Mouse (Mus musculus) heart, embryonic 16.5 days (tissue): ENCODE data around the gene Git1. TPM values are rescaled to one million over a fixed set of nuclear protein-coding genes. Genes with fewer than 3 reads are reported as not detected.
A peak's percentile ranks its signal among the peaks of the same experiment; 100 is the strongest.

Experiments
- ATAC-seq: fragments of 200-750 bp; cut with Nextera tagmentation; replicated peaks from 2 replicates; pipeline ENCODE4 v1.8.0; 2017; ENCODE audit warnings: moderate number of reproducible peaks; ENCODE audit not compliant: insufficient read depth, low FRiP score; ENCODE audit errors: extremely low read depth
- H3K27ac ChIP-seq: fragments of 300-500 bp; sonication (generic); 2 replicates; pipeline ENCODE4 v1.5.1; 2014; ENCODE audit warnings: mild to moderate bottlenecking, low read length, control low read depth, moderate library complexity
- H3K27me3 ChIP-seq: fragments of 300-500 bp; sonication (generic); 2 replicates; pipeline ENCODE4 v1.6.1; 2014; ENCODE audit warnings: low read length, mixed read lengths; ENCODE audit not compliant: control insufficient read depth, insufficient read depth
- H3K36me3 ChIP-seq: fragments of 300-500 bp; sonication (generic); 2 replicates; pipeline ENCODE4 v1.6.1; 2014; ENCODE audit not compliant: control insufficient read depth, insufficient read depth
- H3K4me1 ChIP-seq: fragments of 300-500 bp; sonication (generic); 2 replicates; pipeline ENCODE4 v1.6.1; 2014; ENCODE audit warnings: low read length, mixed read lengths; ENCODE audit not compliant: control insufficient read depth, insufficient read depth
- H3K4me2 ChIP-seq: fragments of 300-500 bp; sonication (generic); 2 replicates; pipeline ENCODE4 v1.6.1; 2014; ENCODE audit warnings: low read depth, mild to moderate bottlenecking, control low read depth, low read length
- H3K4me3 ChIP-seq: fragments of 300-500 bp; sonication (generic); 2 replicates; pipeline ENCODE4 v1.5.1; 2014; ENCODE audit warnings: mild to moderate bottlenecking, control low read depth, low read length
- H3K9ac ChIP-seq: fragments of 300-500 bp; sonication (generic); 2 replicates; pipeline ENCODE4 v1.6.1; 2014; ENCODE audit warnings: low read length, control low read depth
- H3K9me3 ChIP-seq: fragments of 300-500 bp; sonication (generic); replicated peaks from 2 replicates; pipeline ENCODE4 v1.6.1; 2016; ENCODE audit warnings: low read length; ENCODE audit not compliant: control insufficient read depth
- WGBS: fragments of 180-500 bp; shearing (Covaris S2); extraction: QIAGEN DNeasy Blood & Tissue Kit; methylation state at CpG from one replicate; pipeline ENCODE4 v1.1.7; 2014; 5-methylcytosine and 5-hydroxymethylcytosine counted together
- polyA plus RNA-seq: library from polyadenylated mRNA; unstranded; fragments of >200 nt; fragmentation: Nextera tagmentation; extraction: Ambion mirVana; gene quantifications from 2 replicates; pipeline ENCODE4 v1.2.1, GENCODE M21; 2015

Git1 gene
- polyA plus RNA-seq, 1 experiment from 2014 or later: 7.7 TPM

DNA sequence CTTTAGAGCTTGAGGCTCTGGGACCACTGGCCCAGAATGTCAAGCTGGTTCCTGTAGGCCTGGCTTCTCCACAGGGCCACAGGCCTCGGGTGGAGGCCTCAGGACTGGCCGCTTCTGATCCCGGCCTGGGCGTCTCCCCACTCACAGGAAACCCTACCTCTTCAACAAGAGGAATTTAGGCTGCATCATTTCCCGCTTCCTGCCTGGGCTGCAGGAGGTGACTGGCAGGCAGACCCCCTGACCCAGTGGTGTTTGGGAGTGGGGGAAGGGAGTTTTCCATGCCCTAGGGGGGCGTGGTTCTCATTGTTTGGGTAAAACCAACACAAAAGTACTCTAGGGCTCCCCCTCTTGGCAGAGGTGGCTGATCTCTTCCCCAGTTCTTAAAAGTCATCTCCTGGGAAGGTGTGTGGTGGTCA is 4.0 kb downstream of the Git1 start:
- WGBS: 50% methylated on average over 6 of the region's 6 CpGs
- Histone ChIP-seq H3K4me2 (no peak overlapping the region), H3K4me3 (no peak overlapping the region), H3K27ac (peak overlapping the region; percentile 88), H3K9me3 (no peaks in the 10 kb centered on the region), H3K27me3 (no peaks in the 10 kb centered on the region), H3K36me3 (peaks cover 12% of the 10 kb centered on the region), H3K4me1 (peaks cover 45% of the 10 kb centered on the region), H3K9ac (peak overlapping the region; percentile 48)
- peak; percentile 14; the same call in 1 of the 2 replicates for ATAC-seq

DNA sequence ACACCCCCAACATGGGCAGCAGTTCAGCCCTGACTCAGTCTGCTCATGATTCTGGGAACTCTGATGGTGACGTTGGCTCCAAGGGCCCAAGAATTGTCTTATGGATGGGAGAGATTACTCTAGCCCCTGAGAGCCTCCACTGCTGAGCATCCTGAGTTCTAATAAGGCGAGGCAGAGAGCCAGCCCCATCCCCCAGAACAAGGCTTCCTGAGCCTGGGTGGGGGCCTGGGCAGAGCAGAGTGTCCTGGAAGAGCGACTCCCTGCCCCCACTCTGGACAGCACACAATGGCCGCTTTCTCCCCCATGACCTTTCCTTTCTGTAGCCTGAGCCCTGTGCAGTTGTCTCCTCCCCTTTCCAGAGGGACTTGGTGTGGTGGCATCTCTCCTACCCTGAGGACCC is 4.5 kb downstream of the Git1 start:
- WGBS: 34% methylated on average over 4 of the region's 4 CpGs
- Histone ChIP-seq H3K4me2 (peak overlapping the region; percentile 13; the same call in 1 of the 2 replicates), H3K27ac (peak overlapping the region; percentile 88), H3K4me1 (peaks cover 45% of the 10 kb centered on the region), H3K4me3 (no peak overlapping the region), H3K9ac (peak overlapping the region; percentile 57), H3K27me3 (no peaks in the 10 kb centered on the region), H3K9me3 (no peaks in the 10 kb centered on the region), H3K36me3 (peaks cover 16% of the 10 kb centered on the region)
- ATAC-seq: no peak

DNA sequence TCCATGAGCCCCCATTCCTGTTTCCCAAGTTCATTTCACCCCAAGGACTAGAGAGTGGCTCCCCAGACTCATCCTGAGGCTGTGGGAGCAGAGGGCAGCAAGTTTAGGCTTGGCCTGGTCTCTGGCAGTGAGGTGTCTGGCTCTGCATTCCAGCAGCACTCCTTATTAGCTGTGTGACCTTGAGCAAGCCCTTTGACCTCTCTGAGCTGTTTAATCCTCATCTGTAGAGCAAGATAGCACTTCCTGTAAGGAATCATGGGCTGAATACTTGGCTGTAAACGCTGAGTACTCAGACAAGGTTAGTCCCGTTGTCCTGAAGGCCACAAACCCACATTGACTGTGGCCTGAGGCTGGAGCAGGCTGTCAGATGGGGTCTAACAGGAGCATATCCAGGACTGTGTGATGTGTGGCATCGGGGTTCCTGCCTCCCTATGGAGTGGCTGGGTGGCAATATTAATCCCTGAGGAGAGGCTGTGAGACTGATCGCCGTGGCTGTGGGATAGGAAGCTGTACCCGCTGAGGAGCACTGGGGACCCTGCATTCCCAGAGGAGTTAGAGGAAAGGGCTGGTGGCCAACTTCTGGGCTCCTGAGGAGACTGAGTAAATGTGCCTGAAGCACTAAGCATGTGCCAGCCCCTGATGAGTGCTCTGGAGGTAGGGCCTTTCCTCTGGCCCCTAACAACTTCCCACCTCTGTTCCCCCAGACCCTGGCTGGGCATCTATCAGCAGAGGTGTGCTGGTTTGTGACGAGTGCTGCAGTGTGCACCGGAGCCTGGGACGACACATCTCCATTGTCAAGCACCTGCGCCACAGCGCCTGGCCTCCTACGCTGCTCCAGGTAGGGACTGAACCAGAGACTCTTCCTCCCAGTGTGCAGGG is 5.1 kb downstream of the Git1 start:
- ATAC-seq: no peak
- peaks cover 22% of the 10 kb centered on the region for H3K36me3 ChIP-seq
- H3K4me1 ChIP-seq: peaks cover 48% of the 10 kb centered on the region
- H3K27ac ChIP-seq: peak overlapping the region; percentile 88
- H3K9me3 ChIP-seq: no peaks in the 10 kb centered on the region
- H3K4me3 ChIP-seq: no peak overlapping the region
- peak overlapping the region; percentile 57 for H3K9ac ChIP-seq
- 63% methylated on average over 12 of the region's 12 CpGs for WGBS
- H3K27me3 ChIP-seq: no peaks in the 10 kb centered on the region
- H3K4me2 ChIP-seq: peak overlapping the region; percentile 13; the same call in 1 of the 2 replicates

DNA sequence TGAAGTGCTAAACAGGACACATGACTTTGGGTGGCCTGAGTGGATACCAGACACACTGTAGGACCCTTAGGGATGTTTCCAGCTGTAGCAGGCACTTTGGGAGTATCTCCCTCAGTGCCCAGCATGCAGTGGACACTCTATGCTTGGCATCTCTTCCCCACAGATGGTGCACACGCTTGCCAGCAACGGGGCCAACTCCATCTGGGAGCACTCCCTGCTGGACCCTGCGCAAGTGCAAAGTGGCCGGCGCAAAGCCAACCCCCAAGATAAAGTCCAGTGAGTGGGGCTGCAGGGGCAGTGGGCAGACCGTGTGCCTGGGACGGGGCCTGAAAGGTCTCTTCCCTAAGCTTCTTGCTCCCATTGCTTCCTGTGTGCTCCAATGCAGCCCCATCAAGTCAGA is 6.0 kb downstream of the Git1 start:
- Histone ChIP-seq H3K4me2 (no peak overlapping the region), H3K36me3 (peaks cover 28% of the 10 kb centered on the region), H3K27me3 (no peaks in the 10 kb centered on the region), H3K4me3 (no peak overlapping the region), H3K9ac (no peak overlapping the region), H3K4me1 (peaks cover 43% of the 10 kb centered on the region), H3K9me3 (no peaks in the 10 kb centered on the region), H3K27ac (no peak overlapping the region)
- ATAC-seq: no peak
- 80% methylated on average over 7 of the region's 7 CpGs for WGBS

DNA sequence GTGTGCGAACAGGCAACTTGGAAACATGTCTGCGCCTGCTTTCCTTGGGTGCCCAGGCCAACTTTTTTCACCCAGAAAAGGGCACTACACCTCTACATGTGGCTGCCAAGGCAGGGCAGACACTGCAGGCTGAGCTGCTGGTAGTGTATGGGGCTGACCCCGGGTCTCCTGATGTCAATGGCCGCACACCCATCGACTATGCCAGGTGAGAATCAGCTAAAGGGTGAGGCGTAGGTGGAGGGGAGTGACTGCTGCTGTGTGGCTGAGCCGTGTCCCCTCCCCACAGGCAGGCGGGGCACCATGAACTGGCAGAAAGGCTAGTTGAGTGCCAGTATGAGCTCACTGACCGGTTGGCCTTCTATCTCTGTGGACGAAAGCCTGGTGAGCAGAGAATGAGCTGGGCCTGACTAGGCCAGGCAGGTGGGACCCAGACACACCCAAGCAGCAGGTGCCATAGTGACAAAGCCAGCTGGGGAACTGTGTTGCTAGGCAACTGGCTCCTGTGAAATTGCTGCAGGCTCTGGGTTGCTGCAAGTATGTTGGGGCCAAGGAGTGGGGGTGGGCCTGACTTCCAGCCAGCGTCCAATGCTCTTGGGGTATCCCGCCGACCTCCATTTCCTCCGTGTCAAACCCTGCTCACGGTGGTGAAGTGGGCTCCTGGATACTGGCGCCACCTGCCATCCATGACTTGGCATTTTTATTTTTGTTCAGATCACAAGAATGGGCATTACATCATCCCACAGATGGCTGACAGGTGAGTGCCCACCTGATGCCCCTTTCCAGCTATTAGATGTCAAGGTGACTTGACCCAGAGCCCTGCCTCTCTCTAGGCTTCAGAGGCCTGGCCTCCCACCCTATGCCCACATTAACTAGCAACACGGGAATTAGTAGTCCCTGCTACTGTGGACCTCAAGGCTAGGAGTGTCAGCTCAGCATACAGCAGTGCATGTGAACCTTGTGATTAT is 7.3 kb downstream of the Git1 start:
- no peak for ATAC-seq
- peaks cover 30% of the 10 kb centered on the region for H3K4me1 ChIP-seq
- WGBS: 83% methylated on average over 17 of the region's 17 CpGs
- no peaks in the 10 kb centered on the region for H3K9me3 ChIP-seq
- peaks cover 40% of the 10 kb centered on the region for H3K36me3 ChIP-seq
- no peak overlapping the region for H3K4me3 ChIP-seq
- no peak overlapping the region for H3K4me2 ChIP-seq
- no peaks in the 10 kb centered on the region for H3K27me3 ChIP-seq
- H3K27ac ChIP-seq: no peak overlapping the region
- no peak overlapping the region for H3K9ac ChIP-seq

DNA sequence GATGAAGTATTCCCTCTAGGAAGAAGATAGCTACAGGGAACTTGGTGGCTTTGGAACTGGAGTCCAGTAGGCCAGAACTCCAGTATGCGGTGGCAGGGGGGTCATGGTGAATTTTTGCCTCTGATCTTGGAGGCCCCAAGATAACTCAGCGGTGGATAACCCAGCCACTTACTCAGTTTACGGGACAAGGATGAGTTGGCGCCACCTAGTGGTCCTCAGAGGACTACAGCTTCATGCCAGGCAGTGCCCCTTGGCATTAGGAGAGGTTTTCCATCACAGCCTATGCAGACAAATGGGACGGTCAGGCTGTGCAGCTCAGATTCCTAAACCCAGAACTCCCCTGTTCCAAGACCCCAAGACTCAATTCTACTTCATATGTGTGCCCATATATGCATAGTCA is 8.0 kb downstream of the Git1 start:
- no peaks in the 10 kb centered on the region for H3K9me3 ChIP-seq
- no peak for ATAC-seq
- peaks cover 47% of the 10 kb centered on the region for H3K36me3 ChIP-seq
- H3K4me1 ChIP-seq: peaks cover 25% of the 10 kb centered on the region
- H3K27ac ChIP-seq: no peak overlapping the region
- no peak overlapping the region for H3K4me3 ChIP-seq
- H3K4me2 ChIP-seq: no peak overlapping the region
- no peak overlapping the region for H3K9ac ChIP-seq
- H3K27me3 ChIP-seq: no peaks in the 10 kb centered on the region
- 19% methylated on average over 5 of the region's 5 CpGs for WGBS

DNA sequence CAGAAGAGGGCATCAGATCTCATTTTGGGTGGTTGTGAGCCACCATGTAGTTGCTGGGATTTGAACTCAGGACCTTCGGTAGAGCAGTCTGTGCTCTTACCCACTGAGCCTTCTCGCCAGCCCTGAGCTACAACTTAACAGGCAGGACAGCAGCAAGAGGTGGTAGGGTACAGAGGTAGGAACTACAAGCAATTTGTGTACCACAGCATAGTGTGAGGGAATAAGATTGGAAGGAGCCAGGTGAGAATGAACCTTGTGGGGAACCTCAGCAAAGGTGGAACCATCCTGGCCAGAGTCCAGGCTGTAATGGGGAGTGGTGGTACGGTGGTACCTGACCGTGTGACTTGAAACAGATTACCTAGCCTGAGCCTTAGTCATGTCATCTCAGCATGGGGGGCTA is 8.6 kb downstream of the Git1 start:
- H3K4me3 ChIP-seq: no peak overlapping the region
- H3K4me2 ChIP-seq: no peak overlapping the region
- peaks cover 21% of the 10 kb centered on the region for H3K4me1 ChIP-seq
- H3K9ac ChIP-seq: no peak overlapping the region
- no peak for ATAC-seq
- H3K9me3 ChIP-seq: no peaks in the 10 kb centered on the region
- WGBS: 90% methylated on average over 4 of the region's 4 CpGs
- no peak overlapping the region for H3K27ac ChIP-seq
- H3K36me3 ChIP-seq: peaks cover 50% of the 10 kb centered on the region
- H3K27me3 ChIP-seq: no peaks in the 10 kb centered on the region

DNA sequence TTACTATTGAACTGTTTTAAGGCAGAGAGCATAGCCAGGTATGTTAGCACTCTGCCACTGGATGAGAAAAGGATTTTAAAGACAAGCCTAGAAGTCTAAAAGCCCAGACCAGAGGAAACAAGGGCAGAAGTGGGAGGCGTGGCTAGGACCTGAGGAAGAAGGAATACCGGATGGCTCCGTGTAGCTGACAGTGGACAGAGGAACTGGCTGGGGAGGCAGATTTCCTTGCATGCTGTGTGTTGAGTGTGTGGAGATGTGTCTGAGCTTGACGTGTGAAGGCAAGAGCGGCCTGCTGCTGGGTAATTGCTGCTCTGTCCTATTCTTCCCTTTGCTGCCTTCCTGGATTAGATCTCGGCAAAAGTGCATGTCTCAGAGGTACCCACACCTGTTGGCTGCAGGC is 9.1 kb downstream of the Git1 start:
- H3K9me3 ChIP-seq: no peaks in the 10 kb centered on the region
- 77% methylated on average over 6 of the region's 6 CpGs for WGBS

More for the DNA sequence above, 9.1 kb downstream of the Git1 start:
- peaks cover 50% of the 10 kb centered on the region for H3K36me3 ChIP-seq
- H3K27me3 ChIP-seq: no peaks in the 10 kb centered on the region
- H3K4me3 ChIP-seq: no peak overlapping the region
- H3K27ac ChIP-seq: no peak overlapping the region
- peaks cover 18% of the 10 kb centered on the region for H3K4me1 ChIP-seq
- no peak for ATAC-seq
- H3K4me2 ChIP-seq: no peak overlapping the region
- no peak overlapping the region for H3K9ac ChIP-seq
